Mouse (Mus musculus): ENCODE measurements around the gene Apopt1. TPM values are rescaled to one million over a fixed set of nuclear protein-coding genes. Genes with fewer than 3 reads are reported as not detected.
"Not testable (repeated sequence)": the region's sequence is repeated elsewhere in the genome, so short reads cannot be mapped to it uniquely, and the experiment has no call there.

Apopt1 gene
- total RNA-seq, 1 experiment from 2014 or later: 25.1 TPM

- no peak for ATAC-seq (ENCODE audit: extremely low read depth, insufficient number of reproducible peaks, low FRiP score, poor library complexity, severe bottlenecking)
These were observed 14.6 kb upstream of the Apopt1 start for GRCm38 (mm10) chr12:111698346-111698913.

- ATAC-seq (ENCODE audit: extremely low read depth, insufficient number of reproducible peaks, low FRiP score, poor library complexity, severe bottlenecking): no peak
These were observed 13.5 kb upstream of the Apopt1 start for GRCm38 (mm10) chr12:111699542-111699941.

- ATAC-seq (ENCODE audit: extremely low read depth, insufficient number of reproducible peaks, low FRiP score, poor library complexity, severe bottlenecking): no peak
These were observed 12.1 kb upstream of the Apopt1 start for GRCm38 (mm10) chr12:111700920-111701458.

- ATAC-seq (ENCODE audit: extremely low read depth, insufficient number of reproducible peaks, low FRiP score, poor library complexity, severe bottlenecking): no peak
These were observed 9.8 kb upstream of the Apopt1 start for GRCm38 (mm10) chr12:111703301-111703700.

GRCm38 (mm10) chr12:111704609-111705008 is 8.5 kb upstream of the Apopt1 start:
- ATAC-seq (ENCODE audit: extremely low read depth, insufficient number of reproducible peaks, low FRiP score, poor library complexity, severe bottlenecking): no peak

- ATAC-seq (ENCODE audit: extremely low read depth, insufficient number of reproducible peaks, low FRiP score, poor library complexity, severe bottlenecking): no peak
These were observed 7.7 kb upstream of the Apopt1 start for GRCm38 (mm10) chr12:111705186-111705973.

GRCm38 (mm10) chr12:111708181-111708580 is 4.9 kb upstream of the Apopt1 start:
- no peak for ATAC-seq (ENCODE audit: extremely low read depth, insufficient number of reproducible peaks, low FRiP score, poor library complexity, severe bottlenecking)

- ATAC-seq (ENCODE audit: extremely low read depth, insufficient number of reproducible peaks, low FRiP score, poor library complexity, severe bottlenecking): no peak
These were observed 3.0 kb upstream of the Apopt1 start for GRCm38 (mm10) chr12:111710091-111710490.

GRCm38 (mm10) chr12:111712476-111712875 is 585 bp upstream of the Apopt1 start:
- no peak for ATAC-seq (ENCODE audit: extremely low read depth, insufficient number of reproducible peaks, low FRiP score, poor library complexity, severe bottlenecking)

- not testable (repeated sequence) for ATAC-seq (ENCODE audit: extremely low read depth, insufficient number of reproducible peaks, low FRiP score, poor library complexity, severe bottlenecking)
These were observed 819 bp downstream of the Apopt1 start for GRCm38 (mm10) chr12:111713880-111714279.

- ATAC-seq (ENCODE audit: extremely low read depth, insufficient number of reproducible peaks, low FRiP score, poor library complexity, severe bottlenecking): no peak
These were observed 3.4 kb downstream of the Apopt1 start for GRCm38 (mm10) chr12:111716505-111716904.

- ATAC-seq (ENCODE audit: extremely low read depth, insufficient number of reproducible peaks, low FRiP score, poor library complexity, severe bottlenecking): no peak
These were observed 5.6 kb downstream of the Apopt1 start for GRCm38 (mm10) chr12:111718656-111719055.

- ATAC-seq (ENCODE audit: extremely low read depth, insufficient number of reproducible peaks, low FRiP score, poor library complexity, severe bottlenecking): no peak
These were observed 7.2 kb downstream of the Apopt1 start for GRCm38 (mm10) chr12:111720222-111720621.

GRCm38 (mm10) chr12:111722654-111723053 is 9.6 kb downstream of the Apopt1 start:
- no peak for ATAC-seq (ENCODE audit: extremely low read depth, insufficient number of reproducible peaks, low FRiP score, poor library complexity, severe bottlenecking)

- ATAC-seq (ENCODE audit: extremely low read depth, insufficient number of reproducible peaks, low FRiP score, poor library complexity, severe bottlenecking): no peak
These were observed 11.7 kb downstream of the Apopt1 start for GRCm38 (mm10) chr12:111724638-111725337.

GRCm38 (mm10) chr12:111725338-111726121 is 12.5 kb downstream of the Apopt1 start:
- ATAC-seq (ENCODE audit: extremely low read depth, insufficient number of reproducible peaks, low FRiP score, poor library complexity, severe bottlenecking): no peak

GRCm38 (mm10) chr12:111726122-111726463 is 13.0 kb downstream of the Apopt1 start:
- no peak for ATAC-seq (ENCODE audit: extremely low read depth, insufficient number of reproducible peaks, low FRiP score, poor library complexity, severe bottlenecking)

- no peak for ATAC-seq (ENCODE audit: extremely low read depth, insufficient number of reproducible peaks, low FRiP score, poor library complexity, severe bottlenecking)
These were observed 14.9 kb downstream of the Apopt1 start for GRCm38 (mm10) chr12:111727956-111728355.
